Comparison of ENCODE assay signal across 16 mouse cellular contexts in genomic region chr7:74693049-74693448, GRCm38 (mm10).
DNase-seq lines count a peak whose midpoint lies in the region; ATAC-seq lines count a peak whose summit lies in the region.
"Had no signal": no experiment of that assay in that cellular context is flagged by ENCODE, and none has a peak within 500 bp of the region (broad histone marks: within the 10 kb centered on the region; RNA-seq: fewer than 3 reads in every experiment).

No protein-coding gene starts in this region.

- H3K9ac ChIP-seq in kidney, embryonic 15.5 days, result no peak overlapping the region
- H3K9ac ChIP-seq: limb, embryonic 12.5 days had no signal

- DNase-seq in adrenal gland, adult 8-10 months, result peak; percentile 4
- DNase-seq in adrenal gland, postnatal 4 days (ENCODE audit: low spot score in 2 of 2), result no peak
- peak; percentile 19 to 29 for DNase-seq in kidney, adult 8-10 months
- DNase-seq in kidney, postnatal 25 days, result peak; percentile 17 to 50
- peak; percentile 33 to 42 for DNase-seq in lung, postnatal 4 days
- no peak for DNase-seq in thymus, postnatal 25 days
- DNase-seq in embryo, embryonic 11 days, result no peak
- DNase-seq: cerebellum, adult 2 months; gastrocnemius, adult 2 months; retina, postnatal 1 day; spleen, adult 18-20 months; thymus, postnatal 36 days had no signal

- H3K27ac ChIP-seq in kidney, embryonic 15.5 days, result no peak overlapping the region
- H3K27ac ChIP-seq: gastrocnemius, adult 2 months; limb, embryonic 12.5 days had no signal

- H3K36me3 ChIP-seq in kidney, embryonic 15.5 days, result no peaks in the 10 kb centered on the region
- H3K36me3 ChIP-seq: limb, embryonic 12.5 days had no signal

- H3K4me1 ChIP-seq in kidney, embryonic 15.5 days, result no peaks in the 10 kb centered on the region
- H3K4me1 ChIP-seq: limb, embryonic 12.5 days had no signal

- ATAC-seq in kidney, embryonic 15.5 days (replicated peaks; ENCODE audit: low FRiP score), result no peak
- ATAC-seq: forebrain, embryonic 16.5 days; hindbrain, embryonic 16.5 days had no signal

- H3K4me3 ChIP-seq in kidney, embryonic 15.5 days (replicated peaks), result no peak overlapping the region
- H3K4me3 ChIP-seq: gastrocnemius, adult 2 months; limb, embryonic 12.5 days had no signal

- 68% methylated on average over 3 of the region's 3 CpGs for WGBS in kidney, embryonic 15.5 days

- H3K4me2 ChIP-seq in kidney, embryonic 15.5 days, result no peak overlapping the region
- H3K4me2 ChIP-seq: limb, embryonic 12.5 days had no signal

- no peaks in the 10 kb centered on the region for H3K9me3 ChIP-seq in kidney, embryonic 15.5 days (replicated peaks)
- H3K9me3 ChIP-seq: limb, embryonic 12.5 days had no signal

- no peaks in the 10 kb centered on the region for H3K27me3 ChIP-seq in kidney, embryonic 15.5 days
- H3K27me3 ChIP-seq: limb, embryonic 12.5 days had no signal

Comparison
In these comparisons a context has a peak if more than half of its experiments do, and no peak if none do; other contexts are left out.
1. DNase-seq: peak in adrenal gland, adult 8-10 months (single experiment), kidney, adult 8-10 months (2 of 2), kidney, postnatal 25 days (2 of 2) and lung, postnatal 4 days (2 of 2); none in adrenal gland, postnatal 4 days (0 of 2), thymus, postnatal 25 days (single experiment) and embryo, embryonic 11 days (single experiment).